In the genomic region with DNA sequence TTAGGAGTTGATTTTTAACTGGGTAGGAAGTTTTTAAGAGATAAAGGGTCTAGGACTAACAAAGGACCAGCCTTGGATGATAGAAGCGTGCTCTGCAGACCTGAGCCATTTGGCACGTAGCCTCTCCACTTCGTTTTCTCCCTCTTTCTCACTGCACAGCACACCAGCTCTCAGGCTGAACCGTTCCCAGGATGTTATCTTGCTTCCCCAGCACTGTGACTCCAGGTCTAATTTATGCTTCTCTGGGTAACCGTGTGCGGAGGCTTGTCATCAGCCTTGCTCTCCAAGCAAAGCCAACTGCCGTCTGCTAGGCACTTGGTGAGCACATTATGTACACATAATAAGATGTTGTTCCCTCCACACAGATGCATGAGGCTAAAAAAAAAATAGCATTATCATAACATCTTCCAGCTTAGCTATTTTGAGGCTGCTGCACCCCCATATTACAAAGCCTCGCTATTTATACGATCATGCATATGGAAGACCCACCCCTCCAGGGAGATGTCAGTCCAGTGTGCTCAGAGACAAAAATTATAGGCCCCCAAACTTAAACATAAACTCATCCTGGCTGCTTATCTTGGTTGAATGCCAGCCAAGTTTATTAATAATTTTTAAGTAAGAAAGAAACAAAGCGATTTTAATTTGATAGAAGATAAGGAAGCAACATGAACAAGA, we compare ENCODE assay signal across 8 mouse cellular contexts.
DNase-seq lines count a peak whose midpoint lies in the region; ATAC-seq lines count a peak whose summit lies in the region.

No protein-coding gene starts in this region.

- peak; percentile 1 for DNase-seq in adrenal gland, adult 8-10 months
- no peak for DNase-seq in adrenal gland, postnatal 4 days (ENCODE audit: low spot score in 2 of 2)
- DNase-seq in midbrain, embryonic 11.5 days (ENCODE audit: low spot score, missing footprints), result no peak
- DNase-seq in midbrain, embryonic 10.5 days (ENCODE audit: low spot score), result no peak
- DNase-seq in liver, embryonic 11.5 days (ENCODE audit: low spot score), result no peak
- no peak for DNase-seq in urinary bladder, postnatal 10 days (ENCODE audit: low spot score)
- no peak for DNase-seq in cerebellum, adult 9-11 months
- no peak for DNase-seq in gastrocnemius, postnatal 10 days

- H3K27me3 ChIP-seq in midbrain, embryonic 11.5 days (ENCODE audit: control insufficient read depth, insufficient read depth, low read length), result no peaks in the 10 kb centered on the region
- no peaks in the 10 kb centered on the region for H3K27me3 ChIP-seq in midbrain, embryonic 10.5 days (ENCODE audit: low read depth, poor library complexity, severe bottlenecking)
- H3K27me3 ChIP-seq in liver, embryonic 11.5 days (replicated peaks; ENCODE audit: control insufficient read depth, insufficient read depth, low read length), result no peaks in the 10 kb centered on the region

- no peak overlapping the region for H3K9ac ChIP-seq in midbrain, embryonic 11.5 days (ENCODE audit: low read length)
- no peak overlapping the region for H3K9ac ChIP-seq in liver, embryonic 11.5 days (ENCODE audit: low read depth, low read length)

- WGBS in midbrain, embryonic 11.5 days, result 79% methylated on average over 10 of the region's 10 CpGs
- 88% methylated on average over 10 of the region's 10 CpGs for WGBS in midbrain, embryonic 10.5 days
- WGBS in liver, embryonic 11.5 days, result 27% methylated on average over 10 of the region's 10 CpGs

- no peak overlapping the region for H3K27ac ChIP-seq in midbrain, embryonic 11.5 days (ENCODE audit: low read depth, low read length)
- no peak overlapping the region for H3K27ac ChIP-seq in midbrain, embryonic 10.5 days (replicated peaks)
- no peak overlapping the region for H3K27ac ChIP-seq in liver, embryonic 11.5 days (ENCODE audit: low read depth, low read length)

- H3K4me2 ChIP-seq in midbrain, embryonic 11.5 days, result no peak overlapping the region
- H3K4me2 ChIP-seq in liver, embryonic 11.5 days, result no peak overlapping the region

- peak; percentile 55; the same call in 1 of the 2 replicates for ATAC-seq in midbrain, embryonic 11.5 days (ENCODE audit: low FRiP score)
- peak; percentile 79 for ATAC-seq in liver, embryonic 11.5 days (replicated peaks; ENCODE audit: low FRiP score)

- no peaks in the 10 kb centered on the region for H3K4me1 ChIP-seq in midbrain, embryonic 11.5 days (ENCODE audit: control insufficient read depth, insufficient read depth, low read length)
- H3K4me1 ChIP-seq in midbrain, embryonic 10.5 days, result no peaks in the 10 kb centered on the region; the same call in 1 of the 2 replicates
- peaks cover 9% of the 10 kb centered on the region; the same call in 1 of the 2 replicates for H3K4me1 ChIP-seq in liver, embryonic 11.5 days (replicated peaks; ENCODE audit: control insufficient read depth, insufficient read depth, low read length)

- H3K36me3 ChIP-seq in midbrain, embryonic 11.5 days (ENCODE audit: control insufficient read depth, insufficient read depth, low read length), result no peaks in the 10 kb centered on the region
- no peaks in the 10 kb centered on the region for H3K36me3 ChIP-seq in midbrain, embryonic 10.5 days
- no peaks in the 10 kb centered on the region for H3K36me3 ChIP-seq in liver, embryonic 11.5 days (ENCODE audit: control insufficient read depth, insufficient read depth, low read length)

- H3K4me3 ChIP-seq in midbrain, embryonic 11.5 days (ENCODE audit: low read depth, low read length), result no peak overlapping the region
- no peak overlapping the region for H3K4me3 ChIP-seq in midbrain, embryonic 10.5 days
- H3K4me3 ChIP-seq in liver, embryonic 11.5 days (ENCODE audit: low read depth, low read length), result no peak overlapping the region

- H3K9me3 ChIP-seq in midbrain, embryonic 11.5 days (ENCODE audit: control insufficient read depth, low read length), result no peaks in the 10 kb centered on the region
- H3K9me3 ChIP-seq in midbrain, embryonic 10.5 days (replicated peaks), result no peaks in the 10 kb centered on the region
- H3K9me3 ChIP-seq in liver, embryonic 11.5 days (ENCODE audit: control insufficient read depth, low read length), result no peaks in the 10 kb centered on the region
